Mouse (Mus musculus): ENCODE measurements around the gene Nmi. TPM values are rescaled to one million over a fixed set of nuclear protein-coding genes. Genes with fewer than 3 reads are reported as not detected.

Nmi gene
- polyA plus RNA-seq (2015; fragmentation: Nextera tagmentation; extraction: Ambion mirVana) = 7.7 and 7.8 TPM in 2 replicates

DNA sequence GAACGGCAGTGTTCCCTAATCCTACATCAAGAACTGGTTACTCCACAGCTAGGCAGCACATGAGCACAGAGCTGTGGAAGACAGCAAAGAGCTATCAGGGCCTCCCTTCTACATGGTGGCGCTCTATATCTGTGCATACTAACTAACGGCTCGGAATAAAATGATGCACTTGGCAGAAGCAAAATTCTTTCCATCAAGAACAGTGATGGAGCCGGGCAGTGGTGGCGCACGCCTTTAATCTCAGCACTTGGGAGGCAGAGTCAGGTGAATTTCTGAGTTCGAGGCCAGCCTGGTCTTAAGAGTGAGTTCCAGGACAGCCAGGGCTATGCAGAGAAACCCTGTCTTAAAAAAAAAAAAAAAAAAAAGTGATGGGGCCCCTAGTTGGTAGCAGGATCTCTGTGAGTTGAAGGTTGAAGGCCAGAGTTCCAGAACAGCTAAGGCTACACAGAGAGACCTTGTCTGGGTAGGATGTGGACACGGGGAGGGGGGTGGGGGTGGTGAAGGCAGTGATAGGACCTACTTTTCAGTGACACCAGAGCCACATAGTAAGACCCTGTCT, at the start of gene Nmi:
Nmi (minus strand) TSS at position 85 of the 559 bp plus-strand sequence.

DNA sequence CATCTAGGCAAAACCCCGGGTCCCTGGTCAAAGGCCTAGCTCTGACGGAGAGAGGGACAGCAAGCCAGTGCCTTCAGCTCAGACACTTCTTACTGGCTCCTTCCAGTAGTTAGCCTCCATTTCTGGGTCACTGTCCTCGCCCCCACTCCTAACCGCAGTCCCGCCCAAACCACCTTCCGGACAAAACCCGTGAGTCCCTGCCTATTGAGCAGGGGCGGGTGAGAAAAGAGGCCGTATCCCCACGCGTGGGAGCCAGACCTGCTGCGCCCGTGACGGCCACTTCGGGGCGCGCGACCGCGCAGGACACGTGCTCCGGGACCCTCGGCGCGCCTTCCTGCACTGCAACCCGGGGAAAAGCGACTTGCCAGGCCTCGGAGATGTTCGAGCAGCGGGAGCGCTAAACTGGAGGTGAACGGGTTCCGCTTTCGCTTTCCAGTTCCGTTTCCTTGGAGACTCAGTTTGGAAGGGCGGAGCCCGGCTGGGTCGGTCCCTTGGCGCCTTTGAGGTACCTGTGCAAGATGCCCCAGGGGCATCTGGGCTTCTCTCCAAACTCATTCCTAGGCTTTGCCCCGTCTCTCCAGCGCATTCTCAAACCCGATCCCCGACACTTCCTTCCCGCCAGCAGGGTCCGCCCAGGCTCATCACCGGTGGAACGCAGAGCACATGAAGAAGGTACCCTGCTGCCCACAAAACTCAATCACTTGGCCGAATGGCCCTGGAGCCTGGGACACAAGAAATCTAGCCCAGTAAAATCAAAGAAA, 38.5 kb downstream of the Nmi start, which contains the start of gene Rbm43:
Rbm43 (minus strand) TSS at position 590 of the 761 bp plus-strand sequence.

Other genes starting within 250 kb of the Nmi start
- 12.8 and 13.3 TPM in 2 replicates for gene Rbm43, start 38.3 kb downstream of the Nmi start, polyA plus RNA-seq (2015; fragmentation: Nextera tagmentation; extraction: Ambion mirVana)
- gene Tnfaip6, start 64.5 kb upstream of the Nmi start, polyA plus RNA-seq (2015; fragmentation: Nextera tagmentation; extraction: Ambion mirVana) = 5.5 and 6.8 TPM in 2 replicates
- gene Rif1, start 99.3 kb upstream of the Nmi start, polyA plus RNA-seq (2015; fragmentation: Nextera tagmentation; extraction: Ambion mirVana) = 16.3 and 17.7 TPM in 2 replicates

Data from neural tube, postnatal 0 days (tissue).